Mouse (Mus musculus) ovary, adult 10 weeks (tissue): Measurements from ENCODE around the gene Slc25a20. TPM values are rescaled to one million over a fixed set of nuclear protein-coding genes. Genes with fewer than 3 reads are reported as not detected.

Experiments
- polyA plus RNA-seq: library from polyadenylated mRNA; stranded (reverse); fragments of 350-450 nt; fragmentation: Illumina TruSeq; extraction: RNeasy Lipid Tissue Mini Kit (QIAGEN cat#74804); gene quantifications from one replicate; pipeline ENCODE4 v1.2.3, GENCODE M21; 2014

The Slc25a20 gene
- polyA plus RNA-seq: 50.5 TPM

GRCm38 (mm10) chr9:108661677-108662612 is at the start of gene Slc25a20:
Slc25a20 (plus strand) TSS chr9:108662088.

GRCm38 (mm10) chr9:108648611-108649560 is 13.0 kb upstream of the Slc25a20 start, which contains the start of gene Arih2:
Arih2 (minus strand) TSS chr9:108649386.

GRCm38 (mm10) chr9:108689106-108689505 is 27.2 kb downstream of the Slc25a20 start, which contains the start of gene Prkar2a:
Prkar2a (plus strand) TSS chr9:108689314.

Other genes with a start within 250 kb of the Slc25a20 start
- 0.20 TPM for gene Ccdc36, start 233.6 kb upstream of the Slc25a20 start, polyA plus RNA-seq
- not detected for gene BC048562, start 225.6 kb upstream of the Slc25a20 start, polyA plus RNA-seq
- 4.3 TPM for gene Ccdc71, start 201.6 kb upstream of the Slc25a20 start, polyA plus RNA-seq
- 0.66 TPM for gene Klhdc8b, start 200.5 kb upstream of the Slc25a20 start, polyA plus RNA-seq
- gene Lamb2, start 182.4 kb upstream of the Slc25a20 start, polyA plus RNA-seq: 5.2 TPM
- 7.3 TPM for gene Usp19, start 171.5 kb upstream of the Slc25a20 start, polyA plus RNA-seq
- gene Qars, start 154.4 kb upstream of the Slc25a20 start, polyA plus RNA-seq: 93.6 TPM
- 63.5 TPM for gene Qrich1, start 145.3 kb upstream of the Slc25a20 start, polyA plus RNA-seq
- 52.1 TPM for gene Impdh2, start 101.8 kb upstream of the Slc25a20 start, polyA plus RNA-seq
- 1.8 TPM for gene Ndufaf3, start 94.7 kb upstream of the Slc25a20 start, polyA plus RNA-seq
- 1.1 TPM for gene Dalrd3, start 92.2 kb upstream of the Slc25a20 start, polyA plus RNA-seq
- 4.0 TPM for gene Wdr6, start 83.3 kb upstream of the Slc25a20 start, polyA plus RNA-seq
- gene P4htm, start 64.4 kb upstream of the Slc25a20 start, polyA plus RNA-seq: 0.26 TPM
- gene Arih2, start 12.7 kb upstream of the Slc25a20 start, polyA plus RNA-seq: 45.3 TPM
- 121 TPM for gene Prkar2a, start 27.2 kb downstream of the Slc25a20 start, polyA plus RNA-seq
- 184 TPM for gene Ip6k2, start 121.7 kb downstream of the Slc25a20 start, polyA plus RNA-seq
- 0.26 TPM for gene Nckipsd, start 146.3 kb downstream of the Slc25a20 start, polyA plus RNA-seq
- not detected for gene Celsr3, start 164.2 kb downstream of the Slc25a20 start, polyA plus RNA-seq
- 0.46 TPM for gene Slc26a6, start 191.2 kb downstream of the Slc25a20 start, polyA plus RNA-seq